Mouse (Mus musculus): ENCODE results near the gene Clec4g. TPM values are rescaled to one million over a fixed set of nuclear protein-coding genes. Genes with fewer than 3 reads are reported as not detected.

Clec4g gene
- polyA plus RNA-seq, 1 experiment from 2014 or later: not detected

GRCm38 (mm10) chr8:3707611-3708010 is 12.8 kb downstream of the Clec4g start:
- H3K4me2 ChIP-seq: no peak overlapping the region
- H3K9ac ChIP-seq (replicated peaks): no peak overlapping the region
- no peaks in the 10 kb centered on the region for H3K4me1 ChIP-seq
- no peaks in the 10 kb centered on the region for H3K27me3 ChIP-seq (replicated peaks)
- no peak for ATAC-seq (ENCODE audit: low FRiP score)
- H3K27ac ChIP-seq (replicated peaks): no peak overlapping the region
- no peak overlapping the region for H3K4me3 ChIP-seq (replicated peaks)
- H3K9me3 ChIP-seq (replicated peaks): no peaks in the 10 kb centered on the region
- no peaks in the 10 kb centered on the region for H3K36me3 ChIP-seq
- WGBS: 75% methylated on average over 7 of the region's 7 CpGs

GRCm38 (mm10) chr8:3705711-3706110 is 14.7 kb downstream of the Clec4g start:
- no peaks in the 10 kb centered on the region for H3K4me1 ChIP-seq
- no peak overlapping the region for H3K4me3 ChIP-seq (replicated peaks)
- no peak overlapping the region for H3K9ac ChIP-seq (replicated peaks)
- H3K27me3 ChIP-seq (replicated peaks): no peaks in the 10 kb centered on the region
- H3K27ac ChIP-seq (replicated peaks): no peak overlapping the region
- no peak for ATAC-seq (ENCODE audit: low FRiP score)
- H3K4me2 ChIP-seq: no peak overlapping the region
- no peaks in the 10 kb centered on the region for H3K9me3 ChIP-seq (replicated peaks)
- WGBS: 70% methylated on average over 4 of the region's 4 CpGs
- H3K36me3 ChIP-seq: no peaks in the 10 kb centered on the region

GRCm38 (mm10) chr8:3701491-3701890 is 19.0 kb downstream of the Clec4g start:
- no peak overlapping the region for H3K27ac ChIP-seq (replicated peaks)
- H3K4me3 ChIP-seq (replicated peaks): no peak overlapping the region
- 92% methylated on average over 1 of the region's 1 CpGs for WGBS
- no peak for ATAC-seq (ENCODE audit: low FRiP score)
- no peaks in the 10 kb centered on the region for H3K27me3 ChIP-seq (replicated peaks)
- H3K36me3 ChIP-seq: no peaks in the 10 kb centered on the region
- H3K4me2 ChIP-seq: no peak overlapping the region
- H3K9ac ChIP-seq (replicated peaks): no peak overlapping the region
- H3K4me1 ChIP-seq: no peaks in the 10 kb centered on the region
- no peaks in the 10 kb centered on the region for H3K9me3 ChIP-seq (replicated peaks)

GRCm38 (mm10) chr8:3694121-3694520 is 26.3 kb downstream of the Clec4g start, which contains the start of gene Fcer2a:
Fcer2a (minus strand) TSS chr8:3694175.
- 69% methylated on average over 3 of the region's 3 CpGs for WGBS
- no peak within 1 kb of the TSS for H3K4me2 ChIP-seq
- no peaks in the 10 kb centered on the region for H3K4me1 ChIP-seq

GRCm38 (mm10) chr8:3690774-3691173 is 29.7 kb downstream of the Clec4g start:
- Histone ChIP-seq H3K27ac (replicated peaks) (no peak overlapping the region), H3K9me3 (replicated peaks) (no peaks in the 10 kb centered on the region), H3K4me1 (no peaks in the 10 kb centered on the region), H3K4me3 (replicated peaks) (no peak overlapping the region), H3K4me2 (no peak overlapping the region), H3K36me3 (no peaks in the 10 kb centered on the region), H3K27me3 (replicated peaks) (no peaks in the 10 kb centered on the region), H3K9ac (replicated peaks) (no peak overlapping the region)
- WGBS: 88% methylated on average over 3 of the region's 3 CpGs
- no peak for ATAC-seq (ENCODE audit: low FRiP score)

More at GRCm38 (mm10) chr8:3694121-3694520, 26.3 kb downstream of the Clec4g start, which contains the start of gene Fcer2a:
- no peak for ATAC-seq (ENCODE audit: low FRiP score)
- Histone ChIP-seq H3K27ac (replicated peaks) (no peak within 1 kb of the TSS), H3K9me3 (replicated peaks) (no peaks in the 10 kb centered on the region), H3K36me3 (no peaks in the 10 kb centered on the region), H3K9ac (replicated peaks) (no peak within 1 kb of the TSS), H3K27me3 (replicated peaks) (no peaks in the 10 kb centered on the region), H3K4me3 (replicated peaks) (no peak within 1 kb of the TSS)

GRCm38 (mm10) chr8:3687537-3687936 is 32.9 kb downstream of the Clec4g start:
- ATAC-seq (ENCODE audit: low FRiP score): no peak
- Histone ChIP-seq H3K36me3 (no peaks in the 10 kb centered on the region), H3K9me3 (replicated peaks) (no peaks in the 10 kb centered on the region), H3K4me2 (no peak overlapping the region), H3K4me1 (no peaks in the 10 kb centered on the region), H3K9ac (replicated peaks) (no peak overlapping the region), H3K4me3 (replicated peaks) (no peak overlapping the region), H3K27ac (replicated peaks) (no peak overlapping the region), H3K27me3 (replicated peaks) (no peaks in the 10 kb centered on the region)
- WGBS: 76% methylated on average over 6 of the region's 6 CpGs

- peaks cover 3% of the 10 kb centered on the region for H3K4me1 ChIP-seq
- ATAC-seq (ENCODE audit: low FRiP score): no peak
- no peaks in the 10 kb centered on the region for H3K9me3 ChIP-seq (replicated peaks)
- H3K27ac ChIP-seq (replicated peaks): no peak overlapping the region
- no peak overlapping the region for H3K9ac ChIP-seq (replicated peaks)
- H3K4me3 ChIP-seq (replicated peaks): no peak overlapping the region
- H3K36me3 ChIP-seq: peaks cover 18% of the 10 kb centered on the region
- H3K4me2 ChIP-seq: no peak overlapping the region
- 65% methylated on average over 5 of the region's 5 CpGs for WGBS
- no peaks in the 10 kb centered on the region for H3K27me3 ChIP-seq (replicated peaks)
Observed at GRCm38 (mm10) chr8:3685422-3685821, 35.0 kb downstream of the Clec4g start.

- Histone ChIP-seq H3K36me3 (peaks cover 27% of the 10 kb centered on the region), H3K9ac (replicated peaks) (no peak overlapping the region), H3K4me1 (peaks cover 11% of the 10 kb centered on the region), H3K4me3 (replicated peaks) (no peak overlapping the region), H3K27me3 (replicated peaks) (no peaks in the 10 kb centered on the region), H3K9me3 (replicated peaks) (no peaks in the 10 kb centered on the region), H3K27ac (replicated peaks) (no peak overlapping the region), H3K4me2 (no peak overlapping the region)
- peak; percentile 22; the same call in 1 of the 2 replicates for ATAC-seq (ENCODE audit: low FRiP score)
Observed at GRCm38 (mm10) chr8:3684530-3684929, 35.9 kb downstream of the Clec4g start.

GRCm38 (mm10) chr8:3683408-3684176 is 36.9 kb downstream of the Clec4g start:
- Histone ChIP-seq H3K4me3 (replicated peaks) (no peak overlapping the region), H3K27me3 (replicated peaks) (no peaks in the 10 kb centered on the region), H3K9me3 (replicated peaks) (no peaks in the 10 kb centered on the region), H3K36me3 (peaks cover 36% of the 10 kb centered on the region), H3K4me2 (no peak overlapping the region), H3K9ac (replicated peaks) (no peak overlapping the region), H3K27ac (replicated peaks) (no peak overlapping the region), H3K4me1 (peaks cover 12% of the 10 kb centered on the region)
- ATAC-seq (ENCODE audit: low FRiP score): no peak
- WGBS: 78% methylated on average over 6 of the region's 6 CpGs

GRCm38 (mm10) chr8:3682435-3682834 is 38.0 kb downstream of the Clec4g start:
- Histone ChIP-seq H3K4me3 (replicated peaks) (no peak overlapping the region), H3K27ac (replicated peaks) (no peak overlapping the region), H3K9me3 (replicated peaks) (no peaks in the 10 kb centered on the region), H3K4me2 (no peak overlapping the region), H3K9ac (replicated peaks) (no peak overlapping the region), H3K27me3 (replicated peaks) (no peaks in the 10 kb centered on the region), H3K36me3 (peaks cover 37% of the 10 kb centered on the region), H3K4me1 (peaks cover 23% of the 10 kb centered on the region)
- no peak for ATAC-seq (ENCODE audit: low FRiP score)
- WGBS: 89% methylated on average over 5 of the region's 5 CpGs

GRCm38 (mm10) chr8:3679656-3680055 is 40.8 kb downstream of the Clec4g start:
- no peaks in the 10 kb centered on the region for H3K27me3 ChIP-seq (replicated peaks)
- no peak for ATAC-seq (ENCODE audit: low FRiP score)
- no peak overlapping the region for H3K4me3 ChIP-seq (replicated peaks)
- no peaks in the 10 kb centered on the region for H3K9me3 ChIP-seq (replicated peaks)
- no peak overlapping the region for H3K9ac ChIP-seq (replicated peaks)
- H3K36me3 ChIP-seq: peaks cover 37% of the 10 kb centered on the region
- H3K27ac ChIP-seq (replicated peaks): no peak overlapping the region
- no peak overlapping the region for H3K4me2 ChIP-seq
- peaks cover 32% of the 10 kb centered on the region for H3K4me1 ChIP-seq
- 92% methylated on average over 5 of the region's 5 CpGs for WGBS

GRCm38 (mm10) chr8:3679236-3679635 is 41.2 kb downstream of the Clec4g start:
- Histone ChIP-seq H3K27ac (replicated peaks) (no peak overlapping the region), H3K9me3 (replicated peaks) (no peaks in the 10 kb centered on the region), H3K36me3 (peaks cover 37% of the 10 kb centered on the region), H3K4me2 (no peak overlapping the region), H3K9ac (replicated peaks) (no peak overlapping the region), H3K27me3 (replicated peaks) (no peaks in the 10 kb centered on the region), H3K4me1 (peaks cover 32% of the 10 kb centered on the region), H3K4me3 (replicated peaks) (no peak overlapping the region)
- ATAC-seq (ENCODE audit: low FRiP score): no peak
- WGBS: 95% methylated on average over 23 of the region's 23 CpGs
